Mouse (Mus musculus) stomach, embryonic 14.5 days (tissue): ENCODE measurements around the gene Slc39a5. TPM values are rescaled to one million over a fixed set of nuclear protein-coding genes. Genes with fewer than 3 reads are reported as not detected.

Experiments
- ATAC-seq: fragments of 200-750 bp; cut with Nextera tagmentation; 2 replicates; pipeline ENCODE4 v1.8.0; 2017; ENCODE audit warnings: low read depth, moderate TSS enrichment; ENCODE audit not compliant: insufficient number of reproducible peaks, insufficient read depth, low FRiP score
- H3K27ac ChIP-seq: fragments of 300-500 bp; sonication (generic); 2 replicates; pipeline ENCODE4 v1.5.1; 2014; ENCODE audit warnings: mild to moderate bottlenecking, low read length, moderate library complexity, mixed read lengths
- H3K27me3 ChIP-seq: fragments of 300-500 bp; sonication (generic); 2 replicates; pipeline ENCODE4 v1.6.1; 2014; ENCODE audit warnings: low read length, control low read depth, mixed read lengths; ENCODE audit not compliant: control insufficient read depth, insufficient read depth
- H3K36me3 ChIP-seq: fragments of 300-500 bp; sonication (generic); 2 replicates; pipeline ENCODE4 v1.6.1; 2014; ENCODE audit warnings: mild to moderate bottlenecking, control low read depth, low read length, moderate library complexity, mixed read lengths; ENCODE audit not compliant: control insufficient read depth, insufficient read depth
- H3K4me1 ChIP-seq: fragments of 300-500 bp; sonication (generic); 2 replicates; pipeline ENCODE4 v1.6.1; 2014; ENCODE audit warnings: low read length, control low read depth, mixed read lengths; ENCODE audit not compliant: control insufficient read depth, insufficient read depth
- H3K4me2 ChIP-seq: fragments of 300-500 bp; sonication (generic); replicated peaks from 2 replicates; pipeline ENCODE4 v1.6.1; 2014; ENCODE audit warnings: low read depth, low read length, control low read depth
- H3K4me3 ChIP-seq: fragments of 300-500 bp; sonication (generic); 2 replicates; pipeline ENCODE4 v1.5.1; 2014; ENCODE audit warnings: low read depth, low read length, control low read depth
- H3K9ac ChIP-seq: fragments of 300-500 bp; sonication (generic); replicated peaks from 2 replicates; pipeline ENCODE4 v1.6.1; 2014; ENCODE audit warnings: low read depth, mild to moderate bottlenecking, control low read depth, low read length, moderate library complexity, mixed read lengths
- H3K9me3 ChIP-seq: fragments of 300-500 bp; sonication (generic); 2 replicates; pipeline ENCODE4 v1.6.1; 2016; ENCODE audit warnings: low read depth, low read length, control low read depth; ENCODE audit not compliant: control insufficient read depth
- WGBS: fragments of 180-500 bp; shearing (Covaris S2); extraction: QIAGEN DNeasy Blood & Tissue Kit; methylation state at CpG from one replicate; pipeline ENCODE4 v1.1.7; 2014; 5-methylcytosine and 5-hydroxymethylcytosine counted together
- microRNA-seq: library from miRNA; unstranded; fragments of <30 nt; microRNA quantifications from one replicate; pipeline ENCODE4, GENCODE M21; 2016
- polyA plus RNA-seq: library from polyadenylated mRNA; unstranded; fragments of >200 nt; fragmentation: Nextera tagmentation; extraction: Ambion mirVana; gene quantifications from 2 replicates; pipeline ENCODE4 v1.2.1, GENCODE M21; 2014

Gene Slc39a5
- polyA plus RNA-seq, 1 experiment from 2014 or later = 3.7 TPM

GRCm38 (mm10) chr10:128347541-128347940, 53.5 kb downstream of the Slc39a5 start:
- no peak overlapping the region for H3K27ac ChIP-seq
- 86% methylated on average over 8 of the region's 8 CpGs for WGBS
- H3K4me1 ChIP-seq = peaks cover 10% of the 10 kb centered on the region
- no peaks in the 10 kb centered on the region for H3K27me3 ChIP-seq
- peaks cover 23% of the 10 kb centered on the region for H3K36me3 ChIP-seq
- ATAC-seq = no peak
- no peak overlapping the region for H3K4me2 ChIP-seq
- H3K9me3 ChIP-seq = no peaks in the 10 kb centered on the region
- no peak overlapping the region for H3K4me3 ChIP-seq
- no peak overlapping the region for H3K9ac ChIP-seq

Small RNA genes lying within 50 kb of the gene (microRNA-seq; reads per million reads assigned to microRNA genes)
- gene Gm25361 (not detected), gene Gm26308 (not detected), gene Mir6914 (0.78 reads per million), gene Mir6915 (0.78 reads per million)

Other genes starting within 250 kb of the Slc39a5 start
- gene Rbms2, start 220.9 kb downstream of the Slc39a5 start, polyA plus RNA-seq = 29.5 and 35.6 TPM in 2 replicates
- 0.78 and 0.84 TPM in 2 replicates for gene Gls2, start 206.8 kb downstream of the Slc39a5 start, polyA plus RNA-seq
- gene Spryd4, start 189.4 kb downstream of the Slc39a5 start, polyA plus RNA-seq = 33.5 and 33.7 TPM in 2 replicates
- 0.11 TPM in 1 of 2 replicates, not detected in the other for gene Mip, start 175.4 kb downstream of the Slc39a5 start, polyA plus RNA-seq
- 47.2 and 48.0 TPM in 2 replicates for gene Timeless, start 169.2 kb downstream of the Slc39a5 start, polyA plus RNA-seq
- 0.27 TPM in 1 of 2 replicates, not detected in the other for gene Apon, start 147.1 kb downstream of the Slc39a5 start, polyA plus RNA-seq
- gene Apof, start 132.6 kb downstream of the Slc39a5 start, polyA plus RNA-seq = not detected in 2 replicates
- 12.2 and 13.0 TPM in 2 replicates for gene Stat2, start 130.7 kb downstream of the Slc39a5 start, polyA plus RNA-seq
- gene Il23a, start 102.5 kb downstream of the Slc39a5 start, polyA plus RNA-seq = 0.36 and 0.43 TPM in 2 replicates
- gene Pan2, start 97.9 kb downstream of the Slc39a5 start, polyA plus RNA-seq = 32.9 and 34.8 TPM in 2 replicates
- gene Cnpy2, start 78.8 kb downstream of the Slc39a5 start, polyA plus RNA-seq = 328 and 342 TPM in 2 replicates
- gene Cs, start 63.5 kb downstream of the Slc39a5 start, polyA plus RNA-seq = 211 and 214 TPM in 2 replicates
- 12.9 and 13.0 TPM in 2 replicates for gene Coq10a, start 32.2 kb downstream of the Slc39a5 start, polyA plus RNA-seq
- 16.7 and 17.8 TPM in 2 replicates for gene Ankrd52, start 24.1 kb downstream of the Slc39a5 start, polyA plus RNA-seq
- gene Nabp2, start 10.3 kb upstream of the Slc39a5 start, polyA plus RNA-seq = 76.6 and 86.7 TPM in 2 replicates
- gene Rnf41, start 10.4 kb upstream of the Slc39a5 start, polyA plus RNA-seq = 31.9 and 34.6 TPM in 2 replicates
- 109 and 110 TPM in 2 replicates for gene Smarcc2, start 58.0 kb upstream of the Slc39a5 start, polyA plus RNA-seq
- gene Myl6, start 92.9 kb upstream of the Slc39a5 start, polyA plus RNA-seq = 1,824 and 1,933 TPM in 2 replicates
- gene Myl6b, start 97.5 kb upstream of the Slc39a5 start, polyA plus RNA-seq = 3.2 and 3.4 TPM in 2 replicates
- 25.8 and 28.9 TPM in 2 replicates for gene Esyt1, start 124.6 kb upstream of the Slc39a5 start, polyA plus RNA-seq
- 8.8 and 10.7 TPM in 2 replicates for gene Zc3h10, start 146.5 kb upstream of the Slc39a5 start, polyA plus RNA-seq
- 4,724 and 5,059 TPM in 2 replicates for gene Rpl41, start 148.1 kb upstream of the Slc39a5 start, polyA plus RNA-seq
- 210 and 218 TPM in 2 replicates for gene Pa2g4, start 164.8 kb upstream of the Slc39a5 start, polyA plus RNA-seq
- gene Erbb3, start 188.4 kb upstream of the Slc39a5 start, polyA plus RNA-seq = 27.1 TPM in 2 replicates
- 1,148 and 1,216 TPM in 2 replicates for gene Rps26, start 225.5 kb upstream of the Slc39a5 start, polyA plus RNA-seq
- gene Ikzf4, start 244.8 kb upstream of the Slc39a5 start, polyA plus RNA-seq = 3.5 and 4.9 TPM in 2 replicates